Mouse (Mus musculus): ENCODE measurements around the gene Gm38431.
A peak's percentile ranks its signal among the peaks of the same experiment; 100 is the strongest.
"Not testable (repeated sequence)": the region's sequence is repeated elsewhere in the genome, so short reads cannot be mapped to it uniquely, and the experiment has no call there.

Gene Gm38431

GRCm38 (mm10) chr9:21104814-21105213 is 13.0 kb upstream of the Gm38431 start:
- no peak for DNase-seq

- DNase-seq: no peak
These were observed 10.3 kb upstream of the Gm38431 start for GRCm38 (mm10) chr9:21102076-21102475.

- no peak for DNase-seq
These were observed 8.8 kb upstream of the Gm38431 start for GRCm38 (mm10) chr9:21100447-21101161.

GRCm38 (mm10) chr9:21097793-21098192 is 6.0 kb upstream of the Gm38431 start:
- DNase-seq: no peak

GRCm38 (mm10) chr9:21095958-21096357 is 4.2 kb upstream of the Gm38431 start:
- DNase-seq: no peak

GRCm38 (mm10) chr9:21093423-21093822 is 1.6 kb upstream of the Gm38431 start:
- peak; percentile 93 for DNase-seq

DNA sequence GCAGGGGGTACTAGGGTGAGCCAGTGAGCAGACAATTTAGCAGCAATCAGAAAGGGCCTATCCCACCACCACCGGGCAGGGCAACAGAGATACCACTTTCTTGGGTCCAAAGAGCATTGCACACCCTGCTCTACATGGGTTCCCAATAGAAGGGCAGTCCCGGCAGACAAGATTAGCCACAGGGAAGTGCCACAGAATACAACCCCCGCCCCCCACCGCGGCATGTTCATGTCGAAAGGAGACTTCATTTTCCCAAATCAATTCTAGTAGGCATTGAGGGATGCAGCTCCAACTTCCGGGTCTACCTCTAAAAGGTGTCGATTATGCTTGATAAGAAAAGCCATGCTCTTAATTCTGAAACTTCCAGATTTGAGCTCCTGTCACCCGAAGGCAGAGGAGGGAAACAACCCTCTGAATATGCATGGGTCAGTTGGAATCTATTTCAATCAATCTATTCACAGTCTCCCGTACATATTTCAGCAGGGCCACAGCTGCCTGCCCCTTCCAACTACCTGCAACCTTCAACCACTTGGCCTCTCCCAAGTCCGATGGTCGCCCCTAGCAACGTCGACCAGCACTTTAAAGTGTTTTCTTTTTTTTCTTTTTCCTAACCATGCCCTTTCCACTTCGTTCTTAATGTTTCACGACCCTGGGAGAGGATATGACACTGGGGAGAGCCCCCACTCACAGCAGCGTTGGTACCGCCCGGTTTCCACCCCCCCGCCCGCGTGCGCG is 658 bp downstream of the Gm38431 start:
- DNase-seq: no peak

DNA sequence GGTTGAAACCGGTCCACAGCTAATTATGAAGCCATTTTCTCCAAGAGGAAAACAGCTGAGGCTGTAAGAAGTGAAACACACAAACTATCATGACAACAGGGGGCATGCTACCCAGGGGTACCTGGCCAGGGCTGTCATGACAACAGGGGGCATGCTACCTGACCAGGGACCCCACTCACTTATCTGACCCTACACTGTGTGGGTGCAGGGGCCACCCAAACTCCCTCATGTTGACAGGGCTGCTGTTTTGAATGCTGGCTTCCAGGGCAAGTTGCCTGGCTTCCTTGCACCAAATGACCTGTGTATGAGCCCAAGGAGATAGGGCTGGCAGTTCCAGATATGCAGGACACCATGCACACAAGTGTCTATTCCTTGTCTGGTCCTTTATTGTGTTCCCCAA is 1.3 kb downstream of the Gm38431 start:
- no peak for DNase-seq

GRCm38 (mm10) chr9:21083324-21083723 is 8.5 kb downstream of the Gm38431 start:
- no peak for DNase-seq

DNA sequence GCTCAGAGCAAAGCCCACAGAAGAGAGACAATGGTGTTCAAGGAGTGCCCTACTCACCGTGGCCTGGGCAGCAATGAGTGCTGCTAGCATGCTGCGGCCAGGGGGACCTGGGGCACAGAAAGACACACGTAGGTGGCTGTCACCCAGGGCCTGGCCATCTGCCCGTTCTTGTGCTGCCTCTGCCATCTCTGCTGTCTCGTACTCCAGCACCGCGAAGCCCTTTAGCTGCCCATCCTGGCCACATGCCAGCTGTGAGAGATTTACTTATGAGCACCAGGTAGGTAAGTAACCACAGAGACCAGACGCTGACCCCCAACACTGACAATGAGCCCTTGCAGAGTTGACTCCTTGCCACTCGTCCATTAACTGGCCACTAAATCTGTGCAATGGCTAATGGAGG is 10.7 kb downstream of the Gm38431 start:
- DNase-seq: no peak

GRCm38 (mm10) chr9:21075625-21076024 is 16.2 kb downstream of the Gm38431 start:
- DNase-seq: peak; percentile 90

DNA sequence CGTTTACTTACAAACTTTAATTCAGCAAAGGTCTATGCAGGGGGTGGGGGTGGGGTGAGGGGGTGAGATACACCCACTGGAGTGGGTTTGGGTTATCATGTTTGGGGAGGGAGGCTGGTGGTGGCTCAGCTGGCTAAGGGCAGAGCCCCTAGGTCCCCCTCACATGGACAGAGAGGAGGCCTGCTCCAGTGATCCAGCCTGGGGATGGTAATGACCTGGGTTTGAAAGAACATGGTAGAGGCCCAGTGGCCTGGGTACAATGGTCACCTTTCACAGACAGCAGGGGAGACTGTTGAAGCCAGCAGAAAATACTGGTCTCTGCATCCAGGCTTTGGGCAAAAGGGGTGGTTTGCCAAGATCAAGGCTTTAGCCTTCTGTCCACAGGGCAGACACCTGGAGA is 17.6 kb downstream of the Gm38431 start:
- DNase-seq: peak; percentile 92

GRCm38 (mm10) chr9:21073044-21073840 is 18.6 kb downstream of the Gm38431 start, which contains the start of the genes Gm49373 and Fdx1l:
Gene Gm49373 (minus strand): TSS chr9:21073096.
Gene Fdx1l (minus strand): TSS chr9:21073614.
- DNase-seq: peak; percentile 99

- no peak for DNase-seq
These were observed 19.2 kb downstream of the Gm38431 start for GRCm38 (mm10) chr9:21072641-21073040.

GRCm38 (mm10) chr9:21067006-21067684 is 24.7 kb downstream of the Gm38431 start, which contains the start of gene Zglp1:
Gene Zglp1 (minus strand): TSS chr9:21067093.
- DNase-seq: no peak

DNA sequence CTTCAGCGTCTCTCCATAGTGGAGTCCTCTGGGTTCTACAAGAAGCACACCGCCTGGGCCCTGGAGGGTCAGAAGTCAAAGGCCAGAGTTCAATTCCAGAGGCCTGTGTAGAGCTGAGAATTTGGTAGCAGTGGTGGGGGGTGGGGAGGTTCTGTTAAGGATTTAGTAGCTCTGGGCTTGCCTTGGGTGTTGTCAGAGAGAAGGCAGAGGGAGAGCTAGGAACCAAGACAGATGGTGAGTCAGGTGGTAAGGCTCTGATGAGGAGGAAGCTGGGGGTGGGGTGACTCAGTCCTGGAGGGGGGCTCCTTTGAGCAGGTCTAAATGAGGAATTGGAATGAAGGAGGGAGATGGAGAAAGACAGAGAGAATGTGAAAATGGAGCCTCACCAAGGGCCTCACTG is 28.9 kb downstream of the Gm38431 start:
- no peak for DNase-seq

DNA sequence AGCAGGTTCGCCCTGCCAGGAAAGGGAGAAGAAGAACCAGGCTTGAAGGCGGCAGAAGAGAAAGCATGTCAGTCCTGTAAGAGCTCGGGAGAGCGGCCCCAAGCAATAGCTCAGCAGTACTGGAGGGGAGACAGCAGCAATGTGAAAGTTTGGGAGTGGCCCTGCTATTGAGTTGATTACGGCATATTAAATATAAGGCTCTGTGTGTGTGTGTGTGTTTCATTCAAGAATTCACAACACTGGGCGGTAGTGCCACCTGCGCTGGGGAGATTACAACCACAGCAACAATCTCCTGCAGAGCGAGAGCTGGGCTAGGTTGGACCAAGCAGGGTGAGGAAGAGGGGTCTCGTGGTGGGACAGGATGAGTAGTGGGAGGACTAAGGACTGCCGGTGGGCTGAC is 40.2 kb downstream of the Gm38431 start:
- no peak for DNase-seq

DNA sequence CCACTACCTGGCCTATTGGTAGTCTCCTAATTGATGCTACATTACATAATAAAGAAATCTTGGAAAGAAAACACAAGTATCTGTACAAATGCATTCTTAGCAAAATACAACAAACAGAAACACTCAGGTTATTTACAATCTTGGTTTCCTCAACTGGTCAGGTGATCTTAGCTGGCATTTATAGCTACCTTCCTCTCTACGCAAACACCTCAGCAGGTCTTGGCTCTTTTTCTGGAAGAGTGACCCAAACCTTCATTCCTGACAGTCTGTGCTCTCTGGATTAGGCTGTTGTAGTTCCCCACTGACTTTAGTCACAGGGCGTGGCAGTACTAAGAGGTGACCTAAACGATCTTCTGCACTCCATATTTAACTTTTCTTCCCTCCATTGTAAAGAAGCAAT is 46.6 kb downstream of the Gm38431 start:
- DNase-seq: peak; percentile 4

GRCm38 (mm10) chr9:21044785-21045184 is 47.0 kb downstream of the Gm38431 start:
- not testable (repeated sequence) for DNase-seq

DNA sequence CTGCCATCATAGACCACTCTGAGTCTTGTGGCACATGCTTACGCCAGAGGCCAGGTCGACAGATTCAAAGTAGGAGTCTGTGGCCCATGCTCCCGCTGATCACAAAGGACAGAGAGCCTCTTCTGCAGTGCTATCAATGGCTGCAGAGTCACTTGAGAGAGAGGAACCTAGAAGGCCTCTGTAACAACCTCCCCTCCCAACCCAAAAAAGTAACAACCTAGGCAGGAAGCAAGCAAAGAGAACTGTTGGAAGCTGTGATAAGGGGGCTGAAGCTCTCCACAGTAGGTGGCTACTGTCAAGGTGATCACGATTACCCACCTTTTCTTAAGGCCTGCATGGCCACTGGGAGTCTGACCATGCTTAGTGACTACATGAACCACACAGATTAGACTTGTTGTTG is 48.2 kb downstream of the Gm38431 start:
- DNase-seq: no peak

DNA sequence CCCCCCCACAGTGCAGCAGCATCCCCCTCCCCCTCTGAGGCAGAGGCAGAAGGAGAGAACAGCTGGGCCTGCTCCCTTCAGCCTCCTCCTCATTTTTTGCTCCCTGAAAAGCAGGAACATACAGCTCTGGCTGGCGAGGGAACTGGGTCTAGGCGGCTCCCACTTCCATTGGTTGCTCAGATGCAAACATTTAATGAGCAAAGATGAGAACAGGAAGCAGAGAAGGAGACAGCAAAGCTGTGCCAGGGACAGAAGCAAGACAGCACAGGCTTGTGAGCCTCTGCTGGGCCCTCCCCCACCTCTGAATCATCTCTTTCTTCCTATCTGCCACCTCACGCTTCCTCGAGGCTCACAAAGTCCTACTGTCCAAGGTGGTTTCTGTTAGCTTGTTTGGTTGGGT is 50.5 kb downstream of the Gm38431 start:
- DNase-seq: peak; percentile 55

- peak; percentile 83 for DNase-seq
These were observed 52.0 kb downstream of the Gm38431 start for GRCm38 (mm10) chr9:21039779-21040178.

GRCm38 (mm10) chr9:21037481-21037891 is 54.3 kb downstream of the Gm38431 start:
- peak; percentile 89 for DNase-seq
